Mouse (Mus musculus) MEL (cell line): ENCODE measurements around the gene Hspa5. TPM values are rescaled to one million over a fixed set of nuclear protein-coding genes. Genes with fewer than 3 reads are reported as not detected.
A peak's percentile ranks its signal among the peaks of the same experiment; 100 is the strongest.

Source experiments
- DNase-seq: peaks from one replicate; pipeline ENCODE4 v3.0.0; 2011; ENCODE audit warnings: low read depth, low spot score
- H3K27ac ChIP-seq: 2 replicates; pipeline ENCODE4 v1.5.1; 2012; ENCODE audit warnings: low read depth, mild to moderate bottlenecking, control low read depth, low read length, moderate library complexity; ENCODE audit not compliant: control insufficient read depth
- H3K27me3 ChIP-seq, 2 experiments: fragments of 150-350 bp in 1 of 2; sonication (generic) in 1 of 2; 2 replicates each; pipeline ENCODE4 v1.6.1; 2012; ENCODE audit warnings: low read length in 2 of 2, mild to moderate bottlenecking in 2 of 2, improper control_type of control experiment in 1 of 2, moderate library complexity in 1 of 2; ENCODE audit not compliant: insufficient read depth in 2 of 2, control insufficient read depth in 1 of 2
- H3K36me3 ChIP-seq, 2 experiments: 2 replicates each; pipeline ENCODE4 v1.6.1; 2012 to 2014; ENCODE audit warnings: low read length in 2 of 2, improper control_type of control experiment in 1 of 2, inconsistent platforms in 1 of 2, mild to moderate bottlenecking in 1 of 2; ENCODE audit not compliant: insufficient read depth in 2 of 2, control insufficient read depth in 1 of 2
- H3K4me1 ChIP-seq, 2 experiments: fragments of 150-350 bp in 1 of 2; sonication (generic) in 1 of 2; 2 replicates each; pipeline ENCODE4 v1.6.1; 2012; ENCODE audit warnings: low read length in 2 of 2, improper control_type of control experiment in 1 of 2, mild to moderate bottlenecking in 1 of 2; ENCODE audit not compliant: insufficient read depth in 2 of 2, control insufficient read depth in 1 of 2
- H3K4me3 ChIP-seq, 2 experiments: fragments of 150-350 bp in 1 of 2; sonication (generic) in 1 of 2; 2 replicates each; pipeline ENCODE4 v1.5.1; 2012; ENCODE audit warnings: low read depth in 2 of 2, low read length in 2 of 2, mild to moderate bottlenecking in 2 of 2, moderate library complexity in 2 of 2, control low read depth in 1 of 2, improper control_type of control experiment in 1 of 2; ENCODE audit not compliant: control insufficient read depth in 1 of 2, insufficient read depth in 1 of 2
- H3K79me2 ChIP-seq: 2 replicates; pipeline ENCODE4 v1.6.1; 2012; ENCODE audit warnings: mild to moderate bottlenecking, low read length, moderate library complexity; ENCODE audit not compliant: control insufficient read depth, poor library complexity, insufficient read depth
- H3K9ac ChIP-seq: 2 replicates; pipeline ENCODE4 v1.6.1; 2012; ENCODE audit warnings: low read depth, mild to moderate bottlenecking, control low read depth, low read length, moderate library complexity; ENCODE audit not compliant: control insufficient read depth, poor library complexity, severe bottlenecking
- H3K9me3 ChIP-seq: fragments of 150-350 bp; sonication (generic); replicated peaks from 2 replicates; pipeline ENCODE4 v1.6.1; 2012; ENCODE audit warnings: mild to moderate bottlenecking, low read length, improper control_type of control experiment, moderate library complexity; ENCODE audit not compliant: insufficient read depth
- BHLHE40 ChIP-seq: IDR thresholded peaks from 2 replicates; pipeline ENCODE4 v1.6.1; 2012; ENCODE audit warnings: low read depth, mild to moderate bottlenecking, inconsistent platforms, low read length, improper control_type of control experiment, borderline replicate concordance
- CHD1 ChIP-seq: IDR thresholded peaks from 2 replicates; pipeline ENCODE4 v1.6.1; 2012; ENCODE audit warnings: low read depth, mild to moderate bottlenecking, inconsistent platforms, low read length, improper control_type of control experiment
- CHD2 ChIP-seq: IDR thresholded peaks from 2 replicates; pipeline ENCODE4 v1.6.1; 2011; ENCODE audit warnings: low read length, improper control_type of control experiment
- CTCF ChIP-seq, 3 experiments: IDR thresholded peaks in 2 of 3; conservative IDR thresholded peaks in 1 of 3; 2 replicates each; pipeline ENCODE4 v1.5.1; 2011 to 2012; ENCODE audit warnings: low read length in 3 of 3, low read depth in 2 of 3, mild to moderate bottlenecking in 2 of 3, improper control_type of control experiment in 1 of 3, inconsistent platforms in 1 of 3, mixed read lengths in 1 of 3, moderate library complexity in 1 of 3; ENCODE audit not compliant: control insufficient read depth in 1 of 3, insufficient read depth in 1 of 3, poor library complexity in 1 of 3, severe bottlenecking in 1 of 3
- ELF1 ChIP-seq: IDR thresholded peaks from 2 replicates; pipeline ENCODE4 v1.6.1; 2014; ENCODE audit warnings: low read depth, mild to moderate bottlenecking, inconsistent platforms, low read length, improper control_type of control experiment, moderate library complexity
- GATA1 ChIP-seq: IDR thresholded peaks from 2 replicates; pipeline ENCODE4 v1.6.1; 2011; ENCODE audit warnings: low read depth, low read length, improper control_type of control experiment
- HCFC1 ChIP-seq: IDR thresholded peaks from 2 replicates; pipeline ENCODE4 v1.6.1; 2012; ENCODE audit warnings: low read depth, mild to moderate bottlenecking, inconsistent platforms, low read length, improper control_type of control experiment, moderate library complexity
- JUND ChIP-seq: IDR thresholded peaks from 2 replicates; pipeline ENCODE4 v1.6.1; 2011; ENCODE audit warnings: low read depth, mild to moderate bottlenecking, improper control_type of control experiment, low read length
- KAT2A ChIP-seq: conservative IDR thresholded peaks from 2 replicates; pipeline ENCODE4 v1.6.1; 2012; ENCODE audit warnings: low read depth, low read length, improper control_type of control experiment, inconsistent platforms
- MAX ChIP-seq: IDR thresholded peaks from 2 replicates; pipeline ENCODE4 v1.6.1; 2011; ENCODE audit warnings: low read length, improper control_type of control experiment
- MXI1 ChIP-seq: IDR thresholded peaks from 2 replicates; pipeline ENCODE4 v1.6.1; 2011; ENCODE audit warnings: mild to moderate bottlenecking, low read depth, low read length, improper control_type of control experiment
- MYB ChIP-seq: IDR thresholded peaks from 2 replicates; pipeline ENCODE4 v1.6.1; 2011; ENCODE audit warnings: mild to moderate bottlenecking, low read depth, low read length, improper control_type of control experiment
- MYC ChIP-seq: IDR thresholded peaks from 2 replicates; pipeline ENCODE4 v1.6.1; 2011; ENCODE audit warnings: low read depth, mild to moderate bottlenecking, low read length, improper control_type of control experiment, moderate library complexity
- NELFE ChIP-seq: IDR thresholded peaks from 2 replicates; pipeline ENCODE4 v1.6.1; 2011; ENCODE audit warnings: low read depth, low read length, improper control_type of control experiment
- NRF1 ChIP-seq: IDR thresholded peaks from 2 replicates; pipeline ENCODE4 v1.6.1; 2014; ENCODE audit warnings: low read depth, mild to moderate bottlenecking, inconsistent platforms, low read length, improper control_type of control experiment, moderate library complexity; ENCODE audit not compliant: poor library complexity, insufficient read depth, severe bottlenecking
- POLR2A ChIP-seq, 2 experiments: IDR thresholded peaks; 2 replicates each; pipeline ENCODE4 v1.6.1; 2011 to 2012; ENCODE audit warnings: low read length in 2 of 2, mild to moderate bottlenecking in 2 of 2, control low read depth in 1 of 2, improper control_type of control experiment in 1 of 2, low read depth in 1 of 2, moderate library complexity in 1 of 2; ENCODE audit not compliant: control insufficient read depth in 1 of 2, insufficient read depth in 1 of 2, poor library complexity in 1 of 2
- POLR2AphosphoS2 ChIP-seq: IDR thresholded peaks from 2 replicates; pipeline ENCODE4 v1.6.1; 2011; ENCODE audit warnings: low read length, improper control_type of control experiment
- RCOR1 ChIP-seq: IDR thresholded peaks from 2 replicates; pipeline ENCODE4 v1.6.1; 2012; ENCODE audit warnings: low read depth, mild to moderate bottlenecking, inconsistent platforms, low read length, improper control_type of control experiment
- SIN3A ChIP-seq: IDR thresholded peaks from 2 replicates; pipeline ENCODE4 v1.6.1; 2012; ENCODE audit warnings: low read length, improper control_type of control experiment, inconsistent platforms
- TBP ChIP-seq: IDR thresholded peaks from 2 replicates; pipeline ENCODE4 v1.8.0; 2011; ENCODE audit warnings: low read depth, low read length, improper control_type of control experiment
- TCF12 ChIP-seq: IDR thresholded peaks from 2 replicates; pipeline ENCODE4 v1.6.1; 2014; ENCODE audit warnings: low read depth, mild to moderate bottlenecking, inconsistent platforms, low read length, improper control_type of control experiment, moderate library complexity
- UBTF ChIP-seq: IDR thresholded peaks from 2 replicates; pipeline ENCODE4 v1.6.1; 2012; ENCODE audit warnings: low read depth, mild to moderate bottlenecking, inconsistent platforms, low read length, improper control_type of control experiment, moderate library complexity, borderline replicate concordance; ENCODE audit not compliant: insufficient read depth
- USF2 ChIP-seq, 2 experiments: IDR thresholded peaks; 2 replicates each; pipeline ENCODE4 v1.6.1; 2011 to 2012; ENCODE audit warnings: improper control_type of control experiment in 2 of 2, low read length in 2 of 2, borderline replicate concordance in 1 of 2, inconsistent platforms in 1 of 2, low read depth in 1 of 2, mild to moderate bottlenecking in 1 of 2; ENCODE audit not compliant: insufficient read depth in 1 of 2
- ZC3H11A ChIP-seq: IDR thresholded peaks from 2 replicates; pipeline ENCODE4 v1.6.1; 2012; ENCODE audit warnings: low read depth, mild to moderate bottlenecking, inconsistent platforms, low read length, improper control_type of control experiment
- ZMIZ1 ChIP-seq: IDR thresholded peaks from 2 replicates; pipeline ENCODE4 v1.6.1; 2012; ENCODE audit warnings: low read depth, mild to moderate bottlenecking, inconsistent platforms, low read length, improper control_type of control experiment, moderate library complexity
- ZNF384 ChIP-seq: IDR thresholded peaks from 2 replicates; pipeline ENCODE4 v1.6.1; 2012; ENCODE audit warnings: low read depth, mild to moderate bottlenecking, inconsistent platforms, low read length, improper control_type of control experiment
- polyA plus RNA-seq, 2 experiments: library from polyadenylated mRNA; stranded (reverse) in 1 of 2; unstranded in 1 of 2; fragments of >175 nt in 1 of 2; fragments of >200 nt in 1 of 2; gene quantifications; 2 replicates each; pipeline versions ENCODE4 v1.2.1 to v1.2.4; 2012; ENCODE audit warnings: low replicate concordance in 2 of 2, low read depth in 1 of 2; ENCODE audit not compliant: insufficient read length in 2 of 2, insufficient read depth in 1 of 2, missing spikeins in 1 of 2
- total RNA-seq: library from RNA; depleted of rRNA; stranded (reverse); fragments of 300-350 nt; gene quantifications from 2 replicates; pipeline ENCODE4 v1.2.3, GENCODE M21; 2012

Hspa5 gene
- total and polyA plus RNA-seq, 3 experiments = 147 to 1,250 (median 649) TPM

DNA sequence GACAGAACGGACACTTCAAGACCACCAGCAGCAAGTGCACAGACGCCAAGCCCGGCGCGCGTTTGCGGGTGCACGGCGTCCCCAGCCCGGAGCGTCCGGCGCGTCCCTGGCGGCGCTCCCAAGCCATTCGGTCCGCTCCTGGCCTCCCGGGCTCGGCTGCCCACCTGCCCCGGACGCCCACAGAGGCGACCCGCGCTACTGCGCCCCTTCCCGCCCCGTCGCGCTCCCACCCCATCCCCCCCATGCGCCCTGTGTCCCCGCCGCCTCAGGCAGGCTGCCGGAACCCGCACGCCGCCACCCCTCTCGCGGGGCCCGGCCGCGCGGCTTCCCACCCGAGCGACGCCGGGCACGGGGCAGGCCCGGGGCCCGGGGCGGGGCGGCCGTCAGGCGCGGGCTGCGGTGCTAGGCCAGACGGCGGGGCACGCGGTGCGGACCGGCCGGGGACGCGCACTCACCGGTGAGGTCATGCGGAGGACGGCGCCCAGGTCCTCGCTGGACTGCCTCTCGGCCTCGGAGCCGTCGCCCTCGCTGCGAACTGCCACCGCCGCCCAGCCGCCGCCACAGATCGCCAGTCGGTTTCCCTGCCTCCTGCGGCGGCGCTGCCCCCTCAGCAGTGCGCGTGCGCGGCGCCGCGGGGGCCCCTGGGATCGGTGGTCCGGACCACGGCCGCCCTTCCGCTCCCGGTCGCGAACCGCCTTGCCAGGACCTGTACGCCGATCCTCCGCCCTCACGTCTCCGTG lies 17.8 kb upstream of the Hspa5 start:
- TF ChIP-seq GATA1 (no peak), MYB (no peak), JUND (no peak), SIN3A (0 out of 2 replicates have a peak, but pooled peaks have one; percentile 66), ZMIZ1 (peak; percentile 71), MXI1 (peak; percentile 8; the same call in 1 of the 2 replicates), ELF1 (peak; percentile 63), NRF1 (peak; percentile 91), MAX (no peak), NELFE (peak; percentile 69), KAT2A (no peak; the same call in 1 of the 2 replicates), TBP (peak; percentile 56; the same call in 1 of the 2 replicates), POLR2AphosphoS2 (0 out of 2 replicates have a peak, but pooled peaks have one; percentile 33), HCFC1 (peak; percentile 83), POLR2A (IDR thresholded peaks at IDR 0.05; ENCODE audit: control insufficient read depth in 1 of 2, insufficient read depth in 1 of 2, low read depth in 1 of 2, low read length in 2 of 2, poor library complexity in 1 of 2) (peak; percentile 73 to 79), TCF12 (peak; percentile 44; the same call in 1 of the 2 replicates)
- peaks cover 3 to 29% of the 10 kb centered on the region in 2 experiments; a peak in 3 of 4 replicates for H3K36me3 ChIP-seq
- peak overlapping the region; percentile 83 for H3K27ac ChIP-seq
- peak; percentile 88 for DNase-seq
- peak overlapping the region; percentile 100 for H3K9ac ChIP-seq
- peaks cover 10 to 25% of the 10 kb centered on the region in 2 experiments for H3K4me1 ChIP-seq
- H3K27me3 ChIP-seq = peaks cover 0 to 2% of the 10 kb centered on the region in 2 experiments; a peak in 2 of 4 replicates
- peaks cover 43% of the 10 kb centered on the region for H3K79me2 ChIP-seq
- H3K4me3 ChIP-seq = peak overlapping the region; percentile 100
- H3K9me3 ChIP-seq = no peaks in the 10 kb centered on the region

DNA sequence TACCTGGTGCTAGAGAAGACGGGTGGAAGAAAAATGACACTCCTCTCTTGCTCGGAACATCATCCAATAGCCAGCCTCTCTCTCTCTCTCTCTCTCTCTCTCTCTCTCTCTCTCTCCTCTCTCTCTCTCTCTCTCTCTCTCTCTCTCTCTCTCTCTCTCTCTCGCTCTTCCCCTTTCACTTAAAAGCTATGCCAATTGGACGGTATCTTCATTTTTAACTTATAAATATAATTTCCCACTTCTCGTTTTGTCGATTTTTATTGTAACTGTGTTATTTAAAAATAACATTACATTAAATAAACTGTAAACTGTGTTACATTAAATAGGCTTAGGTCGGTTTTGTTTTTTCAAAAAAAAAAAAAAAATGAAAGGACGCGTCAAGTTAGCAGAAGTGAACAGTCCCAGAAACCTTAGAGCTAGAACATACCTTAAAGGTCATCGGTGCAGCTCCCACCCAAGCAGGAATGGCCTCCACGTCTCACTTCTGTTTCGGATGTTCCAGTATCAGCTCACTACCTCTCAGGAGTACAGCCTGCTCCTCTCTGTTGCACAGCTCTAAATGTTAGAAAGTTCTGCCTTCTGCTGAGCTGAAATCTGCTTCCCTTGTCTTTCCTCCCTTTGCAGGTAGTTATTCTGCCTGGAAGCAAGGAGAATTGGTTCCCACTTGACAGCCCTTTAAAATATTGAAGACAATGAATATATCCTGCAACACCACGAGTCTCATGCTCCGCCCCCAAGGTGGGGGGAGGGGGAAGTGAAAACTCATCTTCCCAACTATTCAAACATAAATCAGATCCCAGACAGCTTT lies 17.0 kb upstream of the Hspa5 start, which contains the start of gene Gapvd1:
TSS of gene Gapvd1 (minus strand) at position 682 of the 808 bp plus-strand sequence.
- Histone ChIP-seq H3K9me3 (no peaks in the 10 kb centered on the region), H3K79me2 (peaks cover 39% of the 10 kb centered on the region), H3K36me3 (peaks cover 0 to 29% of the 10 kb centered on the region in 2 experiments; a peak in 2 of 4 replicates), H3K27me3 (peaks cover 0 to 2% of the 10 kb centered on the region in 2 experiments; a peak in 2 of 4 replicates), H3K27ac (peak within 1 kb of the TSS; percentile 83), H3K4me3 (peak within 1 kb of the TSS; percentile 100), H3K9ac (peak within 1 kb of the TSS; percentile 100), H3K4me1 (peaks cover 10 to 25% of the 10 kb centered on the region in 2 experiments)
- DNase-seq = peak; percentile 64
- TF ChIP-seq MYC (0 out of 2 replicates have a peak, but pooled peaks have one; percentile 46), CHD2 (peak; percentile 14; the same call in 1 of the 2 replicates), CTCF (IDR thresholded peaks at IDR 0.05 in 2 of 3, conservative IDR thresholded peaks at IDR 0.05 in 1 of 3; ENCODE audit: control insufficient read depth in 1 of 3, insufficient read depth in 1 of 3, low read depth in 2 of 3, low read length in 3 of 3, poor library complexity in 1 of 3, severe bottlenecking in 1 of 3) (no peak), MXI1 (peak; percentile 76), ZNF384 (peak; percentile 54), ZC3H11A (no peak), TBP (peak; percentile 54), POLR2AphosphoS2 (peak; percentile 51), MYB (no peak), USF2 (IDR thresholded peaks at IDR 0.05; ENCODE audit: borderline replicate concordance in 1 of 2, insufficient read depth in 1 of 2, low read depth in 1 of 2, low read length in 2 of 2) (no peak), UBTF (no peak), POLR2A (IDR thresholded peaks at IDR 0.05; ENCODE audit: control insufficient read depth in 1 of 2, insufficient read depth in 1 of 2, low read depth in 1 of 2, low read length in 2 of 2, poor library complexity in 1 of 2) (0 out of 4 replicates have a peak, but pooled peaks of 1 of the 2 experiments have one; percentile 7), MAX (0 out of 2 replicates have a peak, but pooled peaks have one; percentile 50), BHLHE40 (no peak), GATA1 (no peak), JUND (peak; percentile 99), RCOR1 (no peak), CHD1 (peak; percentile 94), SIN3A (peak; percentile 60)
